Mouse (Mus musculus) right cerebral cortex, postnatal 25 days (tissue): ENCODE data around the gene Zfp91.
A peak's percentile ranks its signal among the peaks of the same experiment; 100 is the strongest.
"Not testable (repeated sequence)": the region's sequence is repeated elsewhere in the genome, so short reads cannot be mapped to it uniquely, and the experiment has no call there.

Experiments used
- DNase-seq: peaks from one replicate; pipeline ENCODE4 v3.0.0; 2022

Zfp91 gene

DNA sequence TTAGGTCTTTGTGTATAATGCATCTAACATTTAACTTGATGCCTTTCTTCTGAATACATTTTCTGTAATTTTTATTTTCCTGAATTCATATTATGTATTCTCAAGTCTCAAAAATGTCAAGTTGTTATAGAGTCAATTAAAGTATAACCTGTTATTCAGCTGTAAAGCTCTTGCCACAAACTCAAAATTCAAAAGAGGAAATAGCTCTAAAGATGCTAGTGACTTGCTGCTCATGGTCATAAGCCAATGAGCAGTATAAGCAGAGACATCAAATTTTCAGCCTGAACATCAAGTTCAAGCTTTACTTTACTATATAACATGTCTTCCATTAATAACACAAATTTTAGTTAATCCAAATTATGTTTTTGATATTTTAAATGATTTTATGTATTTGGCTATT, 3.6 kb downstream of the Zfp91 start:
- DNase-seq, result no peak

DNA sequence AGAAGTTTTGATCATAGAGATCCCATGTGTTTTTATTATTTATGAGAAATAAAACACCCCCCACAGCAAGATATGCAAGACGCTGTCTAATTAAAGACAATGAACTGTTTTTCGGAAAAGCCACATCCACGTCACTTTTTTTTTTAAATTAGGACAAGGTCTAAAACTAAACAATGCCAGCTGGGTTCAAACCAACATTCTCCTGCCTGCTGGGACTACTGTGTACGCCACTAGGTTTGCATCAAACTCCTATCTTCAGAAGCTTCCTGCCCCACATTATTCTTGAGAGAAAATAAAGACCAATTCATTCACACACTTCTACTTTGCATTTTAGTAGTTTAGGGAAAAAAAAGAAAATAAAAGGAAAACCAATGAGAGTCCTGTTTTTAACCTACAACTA, 8.2 kb downstream of the Zfp91 start:
- DNase-seq, result no peak

DNA sequence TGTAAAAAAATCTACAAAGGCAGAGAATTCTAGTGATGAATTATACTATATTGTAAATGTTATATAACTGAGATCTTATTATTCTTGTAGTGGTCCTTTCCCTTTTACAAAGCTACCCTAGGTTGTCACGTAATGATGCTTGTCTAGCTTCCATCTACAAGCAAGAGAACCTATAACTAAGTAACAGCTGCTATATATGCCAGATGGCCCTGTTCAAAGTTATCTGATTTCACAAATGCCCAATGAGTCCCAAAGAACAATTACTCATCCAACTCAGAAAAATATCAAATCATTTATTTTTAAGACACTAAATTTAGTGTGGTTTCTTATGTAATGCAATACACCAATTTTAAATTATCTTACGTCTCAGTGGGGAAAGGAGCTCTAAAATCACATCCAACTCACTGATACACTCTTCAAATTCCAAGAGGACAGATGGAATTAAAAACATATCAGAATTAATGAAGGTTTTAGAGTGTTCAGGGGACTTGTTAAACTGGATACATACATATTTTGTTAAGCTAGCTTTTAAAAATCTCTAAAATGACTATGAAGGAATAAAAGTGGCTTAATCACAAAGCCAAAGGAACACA, 9.0 kb downstream of the Zfp91 start:
- no peak for DNase-seq

DNA sequence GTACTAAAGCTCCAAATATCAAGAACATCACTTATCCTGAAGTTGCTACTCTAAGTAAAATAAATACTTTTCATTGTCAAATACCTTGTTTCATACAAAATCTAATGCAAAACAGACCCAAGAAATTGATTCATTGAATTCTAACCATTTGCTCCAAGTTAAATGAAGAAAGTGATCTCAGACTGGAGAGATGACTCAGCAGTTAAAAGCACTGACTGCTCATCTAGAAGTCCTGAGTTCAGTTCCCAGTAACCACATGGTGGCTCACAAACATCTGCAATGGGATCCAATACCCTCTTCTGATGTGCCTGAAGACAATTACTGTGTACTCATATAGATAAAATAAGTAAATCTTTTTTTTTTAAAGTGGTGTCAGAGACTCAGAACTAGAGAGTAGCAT, 15.5 kb downstream of the Zfp91 start:
- no peak for DNase-seq

DNA sequence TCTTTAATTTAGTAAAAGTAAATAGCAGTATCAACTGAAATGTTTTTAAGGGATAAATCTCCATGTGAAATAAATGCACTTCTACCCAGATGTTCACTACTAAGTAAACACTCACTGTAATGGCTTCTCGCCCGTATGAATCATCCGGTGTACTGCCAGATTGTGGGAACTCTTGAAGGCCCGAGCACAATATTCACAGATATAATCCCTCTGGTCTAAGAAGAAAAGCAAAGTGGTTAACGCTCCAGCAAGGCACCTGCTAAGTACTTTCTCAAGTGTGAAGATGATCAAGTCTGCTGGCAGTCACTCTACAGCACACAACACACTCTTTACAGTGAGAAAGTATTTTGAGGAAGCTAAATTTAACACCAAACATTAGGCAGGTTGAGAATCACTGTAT, 25.0 kb downstream of the Zfp91 start:
- DNase-seq, result no peak

DNA sequence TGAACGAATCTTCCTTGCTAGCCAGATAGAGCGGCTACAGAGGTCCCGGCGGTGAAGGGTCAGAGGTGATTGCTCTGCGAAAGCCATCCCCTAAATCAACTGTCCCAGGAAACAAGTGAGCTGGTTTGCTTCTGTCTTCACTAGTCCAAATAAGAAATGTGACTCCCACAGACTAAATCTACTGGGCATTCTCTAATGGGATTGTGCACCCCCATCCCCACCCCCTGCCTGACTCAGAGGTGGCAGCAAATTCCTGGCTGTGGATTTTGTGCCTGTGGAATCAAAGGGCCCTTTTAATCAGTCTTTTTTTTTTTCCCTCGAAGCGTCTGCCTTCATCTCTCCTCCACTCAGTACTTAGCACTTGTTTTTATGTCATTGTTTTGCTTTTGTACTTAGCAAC, 30.6 kb downstream of the Zfp91 start, which contains the start of gene Cntf:
Cntf (minus strand) TSS at position 325 of the 400 bp plus-strand sequence.
- no peak for DNase-seq

DNA sequence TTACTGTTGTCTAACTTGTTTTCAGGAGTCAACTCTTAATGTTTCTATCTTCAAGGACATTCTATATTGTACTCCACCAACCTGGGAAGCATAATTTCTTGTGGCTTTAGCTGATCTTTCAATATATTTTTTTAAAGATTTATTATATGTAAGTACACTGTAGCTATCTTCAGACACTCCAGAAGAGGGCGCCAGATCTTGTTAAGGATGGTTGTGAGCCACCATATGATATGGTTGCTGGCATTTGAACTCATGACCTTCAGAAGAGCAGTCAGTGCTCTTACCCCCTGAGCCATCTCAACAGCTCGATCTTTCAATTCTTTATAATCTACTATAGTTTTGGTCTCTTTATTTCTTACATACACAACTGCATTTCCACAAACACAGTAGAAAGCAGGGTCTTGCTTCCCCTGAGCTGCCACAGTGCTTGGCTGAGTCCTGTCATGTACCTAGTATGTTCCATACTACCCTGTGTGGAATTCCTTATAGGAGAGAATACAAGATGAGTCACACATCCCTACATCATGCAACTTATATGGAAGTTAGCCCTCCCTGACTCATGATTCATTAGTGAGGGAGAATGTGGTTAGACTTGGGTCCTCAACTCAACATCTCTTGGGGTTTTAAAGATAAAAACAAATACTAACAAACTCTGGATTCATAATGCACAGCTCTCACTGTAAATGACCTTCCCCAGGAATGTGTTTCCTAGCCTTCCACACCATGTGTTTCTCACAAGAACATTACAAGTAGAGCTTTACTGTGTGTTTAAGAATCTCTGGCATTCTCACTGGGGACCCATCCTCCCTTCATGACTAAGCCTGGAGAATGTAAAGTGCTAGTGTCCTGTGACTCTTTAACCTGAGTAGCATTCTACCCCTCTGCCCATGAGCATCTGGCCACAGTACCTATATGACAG, 33.5 kb downstream of the Zfp91 start:
- DNase-seq, result no peak

DNA sequence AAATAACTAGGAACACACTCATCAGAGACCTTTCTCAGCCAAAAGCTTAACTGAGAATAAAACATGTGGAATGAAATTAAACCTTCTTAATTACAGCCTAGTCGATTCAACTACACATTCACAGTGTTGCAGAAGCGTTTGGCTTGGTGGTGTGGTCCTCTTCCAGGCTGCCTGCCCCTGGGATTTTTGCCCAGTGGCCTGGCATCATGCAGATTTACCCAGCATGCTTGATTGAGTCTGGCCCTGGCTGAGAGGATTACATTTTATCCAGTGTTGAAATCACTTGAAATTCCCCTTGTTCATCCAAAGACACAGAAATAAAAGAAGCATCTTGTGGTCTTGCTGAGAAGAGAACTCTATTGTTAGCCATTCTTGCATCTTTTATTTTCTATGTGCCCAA, 36.3 kb downstream of the Zfp91 start:
- DNase-seq, result peak; percentile 15

DNA sequence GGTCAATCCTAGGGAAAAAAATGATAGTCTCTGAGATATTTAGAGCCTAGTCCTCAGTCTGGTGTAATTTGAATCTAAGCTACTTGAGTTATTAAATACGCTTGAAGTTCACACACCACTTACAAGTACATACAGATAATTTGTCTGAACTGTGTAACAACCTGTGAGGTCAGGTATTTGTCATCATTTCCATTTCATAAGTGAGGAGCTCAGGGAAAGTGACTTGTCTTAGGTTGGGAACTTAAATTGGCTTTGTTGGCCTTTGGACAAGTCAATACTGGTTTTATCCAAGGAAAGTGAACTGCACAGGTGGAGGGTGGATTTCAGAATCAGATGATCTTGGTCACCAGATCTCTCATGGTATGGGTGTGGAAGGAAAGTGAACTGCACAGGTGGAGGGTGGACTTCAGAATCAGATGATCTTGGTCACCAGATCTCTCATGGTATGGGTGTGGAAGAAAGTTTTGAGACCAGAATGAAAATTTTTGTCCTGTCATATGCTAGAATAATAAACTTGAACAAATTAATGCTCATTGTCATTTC, 36.9 kb downstream of the Zfp91 start:
- no peak for DNase-seq

DNA sequence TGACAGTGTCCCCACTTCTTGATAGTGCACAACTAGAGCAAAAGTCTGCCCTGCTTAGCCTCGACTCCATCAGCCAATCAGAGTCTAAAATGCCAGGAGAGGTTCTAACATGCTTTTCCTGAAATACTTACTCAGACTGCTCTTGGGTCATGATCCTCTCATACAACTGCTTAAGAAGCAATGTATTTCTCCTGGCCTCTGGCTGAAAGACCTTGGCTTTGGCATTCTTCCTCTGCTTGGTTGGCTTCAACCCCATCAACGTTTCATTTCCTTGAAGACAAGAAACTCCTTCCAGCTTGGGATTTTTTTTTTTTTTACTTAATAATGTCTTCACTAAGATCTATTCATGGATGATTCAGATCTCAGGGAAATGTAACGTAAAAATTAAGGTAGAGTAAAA, 39.6 kb downstream of the Zfp91 start:
- no peak for DNase-seq

DNA sequence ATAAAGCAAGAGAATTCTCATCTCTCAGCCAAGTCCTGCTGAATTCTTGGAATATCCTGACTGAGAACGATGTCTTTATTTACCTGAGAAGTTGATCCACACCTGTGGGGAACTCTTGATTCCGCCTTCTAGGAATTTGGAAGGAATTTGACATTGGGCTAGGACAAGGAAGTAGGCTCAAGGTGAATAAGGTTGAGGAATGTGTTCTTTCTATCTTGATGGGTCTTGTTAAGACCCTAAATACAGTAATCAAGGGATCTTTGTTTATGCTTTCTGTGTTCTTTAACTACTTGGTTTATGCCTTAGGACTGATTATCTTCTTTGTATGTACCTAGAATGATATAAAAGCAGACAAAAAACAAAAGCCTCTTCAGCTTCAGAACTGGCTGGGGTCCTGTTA, 64.0 kb downstream of the Zfp91 start:
- no peak for DNase-seq

DNA sequence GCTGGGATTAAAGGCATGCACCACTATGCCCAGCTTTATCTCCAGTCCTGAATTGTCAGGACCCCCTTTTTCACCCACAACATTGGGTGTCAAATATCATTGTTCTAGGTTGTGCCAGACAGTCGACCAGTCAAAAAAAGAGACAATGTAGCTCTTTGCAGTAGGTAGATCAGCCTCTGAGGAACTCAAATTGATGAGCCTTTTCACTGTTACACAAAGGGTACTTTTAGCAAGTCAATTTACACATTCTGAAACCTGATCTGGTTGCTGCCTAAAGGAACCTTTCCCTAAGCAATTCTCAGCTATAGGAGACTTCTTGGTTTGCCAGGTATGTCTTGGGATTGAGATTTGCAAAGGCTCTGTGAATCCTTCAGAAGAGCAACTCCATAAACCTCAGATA, 64.9 kb downstream of the Zfp91 start:
- no peak for DNase-seq

DNA sequence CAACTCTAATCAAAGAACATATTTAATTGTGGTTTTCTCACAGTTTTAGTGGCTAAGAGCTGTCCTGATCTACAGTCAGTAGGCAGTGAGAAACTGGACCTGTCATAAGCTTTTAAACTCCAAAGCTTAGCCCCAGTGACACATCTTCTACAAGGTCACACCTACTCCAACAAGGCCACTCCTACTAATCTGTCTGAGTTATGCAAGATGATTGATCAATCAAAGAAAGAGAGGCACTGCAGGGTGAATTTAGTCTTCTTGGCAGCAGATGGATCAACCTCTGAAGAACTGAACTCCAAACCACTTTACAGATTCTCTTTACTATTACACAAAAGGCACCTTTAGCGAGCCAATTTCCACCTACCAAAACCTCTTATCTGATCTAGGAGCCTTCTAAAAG, 70.1 kb downstream of the Zfp91 start:
- DNase-seq, result no peak

DNA sequence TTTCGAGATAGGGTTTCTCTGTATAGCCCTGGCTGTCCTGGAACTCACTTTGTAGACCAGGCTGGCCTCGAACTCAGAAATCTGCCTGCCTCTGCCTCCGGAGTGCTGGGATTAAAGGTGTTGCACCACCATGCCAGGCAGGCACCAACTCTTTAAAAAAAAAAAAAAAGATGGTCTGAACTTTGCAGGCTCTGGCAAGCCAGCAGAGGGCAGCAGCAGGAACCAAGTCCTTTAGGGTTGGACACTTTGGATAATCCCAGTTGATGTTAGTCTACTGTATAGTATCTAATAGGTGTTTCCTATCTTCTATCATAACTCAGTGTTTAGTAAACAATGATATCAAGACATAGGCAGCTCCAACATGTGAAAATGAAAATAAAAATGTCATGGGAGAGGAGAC, 73.6 kb downstream of the Zfp91 start:
- DNase-seq, result no peak

DNA sequence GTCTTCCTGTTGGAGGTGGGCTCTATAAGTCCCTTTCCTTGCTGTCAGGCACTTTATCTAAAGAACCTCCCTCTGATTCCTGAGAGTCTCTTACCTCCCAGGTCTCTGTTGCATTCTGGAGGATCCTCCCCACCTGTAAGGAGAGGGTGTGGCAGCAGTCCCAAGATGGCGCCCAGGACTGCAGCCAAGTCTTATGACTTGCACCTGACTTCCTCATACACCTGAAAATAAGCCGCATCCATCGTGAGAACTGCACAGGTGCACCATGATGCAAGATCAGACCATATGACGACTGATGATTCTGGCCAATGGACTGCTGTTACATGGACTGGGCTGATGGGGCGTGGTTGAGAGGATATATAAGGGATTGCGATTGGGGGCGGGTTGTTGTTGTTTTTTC, 74.3 kb downstream of the Zfp91 start:
- DNase-seq, result not testable (repeated sequence)

DNA sequence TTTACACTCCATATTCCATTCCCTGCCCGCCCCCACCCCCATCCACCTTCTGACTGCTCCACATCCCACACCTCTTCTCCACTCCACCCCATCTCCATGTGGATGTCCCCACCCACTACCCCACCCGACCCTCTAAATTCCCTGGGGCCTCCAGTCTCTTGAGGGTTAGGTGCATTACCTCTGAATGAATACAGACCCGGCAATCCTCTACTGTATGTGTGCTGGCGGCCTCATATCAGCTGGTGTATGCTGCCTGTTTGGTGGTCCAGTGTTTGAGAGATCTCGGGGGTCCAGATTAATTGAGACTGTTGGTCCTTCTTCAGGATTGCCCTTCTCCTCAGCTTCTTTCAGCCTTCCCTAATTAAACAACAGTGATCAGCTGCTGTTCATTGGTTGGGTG, 75.0 kb downstream of the Zfp91 start:
- not testable (repeated sequence) for DNase-seq

DNA sequence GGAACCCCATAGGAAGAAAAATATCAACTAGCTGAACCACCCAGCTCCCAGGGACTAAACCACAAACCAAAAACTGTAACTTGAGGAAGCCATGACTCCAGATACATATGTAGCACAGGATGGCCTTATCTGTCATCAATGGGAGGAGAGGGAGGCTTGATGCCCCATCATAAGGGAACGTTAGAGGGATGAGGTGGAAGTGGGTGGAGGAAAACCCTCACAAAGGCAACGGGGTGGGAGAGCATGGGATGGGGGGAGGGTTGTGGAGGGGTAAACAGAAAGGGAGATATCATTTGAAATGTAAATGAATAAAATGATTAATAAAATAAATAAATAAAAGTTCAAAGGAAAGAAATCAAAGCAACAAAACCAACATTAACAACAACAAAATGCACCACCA, 75.5 kb downstream of the Zfp91 start:
- no peak for DNase-seq

DNA sequence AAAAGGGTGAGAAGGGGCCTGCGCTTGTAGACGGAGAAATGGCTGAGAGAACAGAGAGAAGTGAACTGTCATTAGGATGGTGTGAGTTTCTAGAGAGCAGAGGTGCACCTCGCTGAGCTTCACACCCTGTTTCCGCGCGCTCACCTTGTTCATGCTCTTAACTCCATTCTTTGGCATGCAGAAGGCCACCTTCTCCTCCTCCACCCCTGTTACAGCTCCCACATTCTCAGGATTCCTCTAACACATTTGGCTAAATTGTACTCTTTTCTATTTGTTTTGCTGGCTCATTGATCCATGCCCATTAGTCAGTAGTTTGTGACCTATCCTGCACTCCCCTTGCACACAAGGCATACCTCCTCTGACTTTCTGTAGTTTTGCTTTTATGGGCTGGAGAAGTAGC, 76.7 kb downstream of the Zfp91 start:
- no peak for DNase-seq
